Mouse (Mus musculus) kidney, adult 8-10 months (tissue): Measurements from ENCODE around the gene Samd4b.

Experiments used
- DNase-seq, 2 experiments: peaks; one replicate each; pipeline ENCODE4 v3.0.0; 2022

Samd4b gene

GRCm38 (mm10) chr7:28586663-28587411, 11.1 kb downstream of the Samd4b start:
- DNase-seq = peak in 1 of 2 experiments; percentile 39

DNA sequence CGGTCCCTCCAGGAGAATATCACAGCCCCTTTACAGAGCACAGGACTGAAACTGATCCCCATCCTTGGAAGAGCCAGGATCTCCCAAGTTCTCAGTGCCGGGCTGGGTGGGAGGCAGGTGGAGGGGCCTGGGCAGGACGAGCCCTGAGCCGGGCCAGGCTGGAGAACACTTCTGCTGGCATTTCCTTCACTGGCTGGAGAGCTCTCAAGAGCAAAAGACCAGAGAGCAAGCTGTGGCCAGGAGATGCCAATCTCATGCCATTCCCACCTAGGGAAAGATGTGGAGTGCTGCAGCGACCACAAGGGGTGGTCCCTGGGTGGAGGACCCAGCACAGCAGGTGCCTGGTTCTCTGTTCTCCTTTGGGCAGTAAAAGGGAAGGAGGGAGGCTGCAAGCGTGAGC, 12.9 kb downstream of the Samd4b start:
- no peak for DNase-seq

GRCm38 (mm10) chr7:28584468-28584867, 13.5 kb downstream of the Samd4b start:
- DNase-seq = no peak

- peak in 1 of 2 experiments; percentile 49 for DNase-seq
These were observed 14.2 kb downstream of the Samd4b start for GRCm38 (mm10) chr7:28583570-28584344.

- DNase-seq = no peak
These were observed 15.1 kb downstream of the Samd4b start for GRCm38 (mm10) chr7:28582841-28583240.

DNA sequence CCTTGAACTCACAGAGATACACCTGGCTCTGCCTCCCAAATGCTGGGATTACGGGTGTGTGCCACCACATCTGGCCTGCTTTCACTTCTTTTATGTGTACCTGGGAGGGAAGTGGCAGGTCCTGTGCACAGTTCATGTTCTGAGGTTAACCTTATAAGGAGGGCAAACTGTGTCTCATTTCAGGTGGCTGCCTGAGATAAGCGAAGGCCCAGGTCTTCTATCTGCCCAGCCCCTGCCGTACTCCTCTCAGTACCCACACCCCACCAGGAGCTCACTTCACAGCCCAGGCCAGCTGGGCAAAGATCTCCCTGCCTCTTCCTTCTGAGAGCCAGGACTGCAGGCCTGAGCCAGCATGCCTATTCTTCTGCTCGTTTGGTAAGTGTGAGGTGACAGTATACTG, 16.2 kb downstream of the Samd4b start:
- DNase-seq = no peak

GRCm38 (mm10) chr7:28579826-28580225, 18.1 kb downstream of the Samd4b start:
- no peak for DNase-seq

GRCm38 (mm10) chr7:28578543-28579053, 19.3 kb downstream of the Samd4b start:
- no peak for DNase-seq

GRCm38 (mm10) chr7:28577826-28578542, 20.0 kb downstream of the Samd4b start:
- DNase-seq = peak; percentile 71 to 87

DNA sequence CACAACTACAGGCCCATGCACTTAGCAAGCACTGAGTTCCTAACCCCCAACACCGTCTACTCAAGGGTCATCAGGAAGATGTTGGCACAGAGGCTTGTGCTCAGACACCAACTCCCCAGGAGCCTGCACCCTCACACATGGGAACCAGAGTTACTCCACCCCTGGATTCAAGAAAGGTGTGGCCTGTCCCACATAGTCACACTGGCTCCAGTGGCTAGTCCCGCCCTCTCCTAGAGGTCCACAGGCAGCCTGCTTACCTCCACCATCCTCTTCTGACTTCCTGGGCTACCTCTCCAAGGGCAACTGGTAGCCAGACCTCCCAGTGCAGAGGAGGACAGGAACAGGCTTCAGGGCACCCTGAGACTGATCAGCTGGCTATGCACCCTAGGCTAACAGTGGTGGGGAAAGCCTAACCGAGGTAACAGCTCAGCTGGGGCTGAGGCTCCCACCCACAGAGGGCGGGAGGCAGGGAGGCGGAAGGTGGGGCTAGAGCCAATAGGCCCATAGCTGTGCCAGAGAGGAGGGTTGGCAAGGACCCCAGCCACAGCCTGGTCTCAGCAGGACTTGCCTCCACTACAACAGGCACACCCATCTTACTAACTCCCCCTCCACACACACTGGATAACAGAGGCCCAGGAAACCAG, 21.6 kb downstream of the Samd4b start:
- peak; percentile 69 to 80 for DNase-seq

DNA sequence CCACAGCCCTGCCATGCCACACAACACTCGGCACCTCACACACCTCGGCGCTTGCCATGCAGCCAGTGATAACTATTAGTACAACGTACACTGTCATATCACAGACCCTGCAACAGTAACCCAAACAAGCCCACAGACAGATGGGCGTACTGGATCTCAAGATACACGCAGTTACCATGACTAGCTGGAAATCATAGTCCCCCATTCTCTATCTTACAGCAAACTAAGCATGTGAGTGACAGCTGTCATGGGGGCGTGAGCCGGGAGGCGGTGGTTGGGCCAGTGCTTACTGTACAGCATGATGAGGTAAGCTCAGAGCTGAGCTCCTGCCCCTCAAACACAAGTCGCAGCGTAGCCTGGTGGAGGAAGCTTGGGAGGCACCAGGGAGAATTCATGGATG, 22.3 kb downstream of the Samd4b start:
- no peak for DNase-seq

- no peak for DNase-seq
These were observed 24.7 kb downstream of the Samd4b start for GRCm38 (mm10) chr7:28573236-28573635.

- DNase-seq = peak; percentile 63 to 73
These were observed 25.3 kb downstream of the Samd4b start for GRCm38 (mm10) chr7:28572689-28573088.

GRCm38 (mm10) chr7:28570982-28571682, 26.8 kb downstream of the Samd4b start:
- DNase-seq = peak in 1 of 2 experiments; percentile 48

DNA sequence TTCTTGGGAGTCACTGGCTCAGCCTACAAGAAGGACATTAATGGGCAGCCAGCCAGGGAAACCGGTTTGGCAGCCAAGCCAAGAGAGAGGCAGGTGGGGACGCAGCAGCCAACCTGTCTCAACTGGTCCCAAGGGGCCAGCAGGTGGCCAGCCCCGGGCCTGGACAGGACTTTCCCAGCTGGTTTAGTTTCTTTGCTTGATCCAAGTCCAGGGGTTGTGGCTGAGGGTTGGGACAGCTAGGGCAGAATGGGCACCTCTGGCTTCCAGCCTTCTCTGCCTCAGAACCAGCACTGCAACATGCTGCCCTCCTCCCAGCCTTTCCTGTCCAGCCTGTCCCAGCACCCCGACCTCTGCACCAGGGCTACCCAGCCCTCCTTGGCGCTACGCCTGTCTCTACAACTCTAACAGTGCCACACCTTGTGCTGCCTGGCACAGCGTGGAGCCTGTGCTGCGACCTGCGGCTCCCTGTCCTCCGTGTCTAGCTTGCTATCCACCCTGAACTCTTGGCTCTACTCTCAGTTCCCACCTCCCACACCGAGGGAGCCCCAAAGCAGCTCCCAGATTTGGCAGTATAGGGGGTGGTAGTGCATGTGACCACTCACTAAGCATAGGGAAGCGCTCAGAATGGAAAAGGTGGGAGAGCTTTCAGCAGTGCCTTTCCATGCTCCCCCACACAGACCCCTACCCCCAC, 27.5 kb downstream of the Samd4b start:
- peak; percentile 95 to 97 for DNase-seq

DNA sequence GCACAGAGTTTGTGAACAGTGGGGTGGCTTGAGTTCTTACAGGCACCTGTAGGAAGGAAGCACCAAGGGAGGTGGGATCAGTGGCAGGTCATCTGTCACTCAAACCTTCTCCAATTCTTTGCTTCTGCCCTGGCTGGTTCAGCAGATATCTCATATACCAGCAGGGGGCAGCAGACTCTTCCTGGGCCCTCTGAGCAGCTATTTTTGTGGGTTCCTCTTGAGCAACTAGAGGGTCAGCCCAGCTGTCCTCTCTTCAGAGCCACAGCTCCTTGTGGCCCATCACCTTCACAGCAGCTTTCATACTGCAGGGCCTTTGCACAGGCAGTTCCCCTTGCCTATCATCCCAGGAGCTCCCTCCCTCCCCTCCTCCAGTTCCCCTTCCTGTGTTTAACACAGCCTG, 29.7 kb downstream of the Samd4b start:
- DNase-seq = peak in 1 of 2 experiments; percentile 72

GRCm38 (mm10) chr7:28567539-28567938, 30.4 kb downstream of the Samd4b start:
- DNase-seq = no peak

DNA sequence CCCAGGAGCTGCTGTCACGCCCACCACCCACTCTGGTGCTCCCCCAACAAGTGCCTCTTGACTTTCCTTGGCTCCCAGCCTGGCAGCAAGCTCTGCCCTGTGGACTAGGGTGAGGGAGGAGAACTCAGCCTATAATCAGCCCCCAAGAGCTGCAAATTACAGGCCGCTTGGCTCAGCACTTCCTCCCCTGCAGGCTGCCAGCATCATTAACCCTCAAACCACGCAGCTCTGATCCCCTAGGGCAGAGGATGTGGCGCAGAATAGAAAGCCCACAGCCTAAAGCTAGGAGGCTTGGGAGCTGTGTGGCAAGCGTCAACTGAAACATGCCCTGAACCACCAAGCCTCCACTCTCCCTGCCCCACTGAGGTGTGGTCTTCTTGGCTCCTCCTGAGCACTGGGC, 32.5 kb downstream of the Samd4b start:
- DNase-seq = no peak

DNA sequence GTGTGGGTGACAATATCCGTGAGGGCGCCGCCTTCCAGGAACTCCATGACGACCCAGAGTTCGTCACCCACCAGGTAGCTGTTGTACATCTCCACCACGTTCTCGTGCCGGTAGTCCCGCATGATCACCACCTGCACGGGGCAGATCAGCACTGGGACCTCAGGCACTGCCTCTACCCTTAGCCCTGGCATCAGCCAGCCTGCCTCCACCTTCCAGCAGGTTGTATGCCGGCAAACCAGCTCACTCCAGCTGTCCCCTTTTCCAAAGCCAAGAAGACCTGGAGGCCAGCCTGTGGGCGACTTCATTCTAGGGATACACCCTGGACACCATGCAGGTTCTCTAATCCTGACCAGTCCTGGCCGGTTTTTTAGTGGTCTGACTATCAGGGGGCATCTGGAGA, 35.0 kb downstream of the Samd4b start:
- no peak for DNase-seq

DNA sequence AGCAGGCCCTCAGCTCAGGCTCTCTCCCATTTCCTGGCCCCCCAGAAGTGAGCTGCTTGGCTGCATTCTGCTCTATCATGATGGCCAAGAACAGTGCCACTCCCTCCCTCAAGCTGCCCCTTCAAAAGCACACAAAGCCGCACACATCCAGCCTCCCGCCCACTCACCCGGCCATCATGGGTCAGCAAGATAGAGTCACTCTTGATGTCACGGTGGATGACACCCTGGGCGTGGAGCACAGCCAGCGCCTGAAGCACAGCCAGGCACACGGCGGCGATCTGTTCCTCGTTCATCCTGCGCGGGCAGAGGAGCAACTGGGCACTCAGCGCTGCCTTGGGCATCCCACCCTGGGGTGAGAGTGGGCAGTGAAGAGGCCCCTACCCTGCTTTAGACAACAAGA, 35.6 kb downstream of the Samd4b start:
- no peak for DNase-seq

DNA sequence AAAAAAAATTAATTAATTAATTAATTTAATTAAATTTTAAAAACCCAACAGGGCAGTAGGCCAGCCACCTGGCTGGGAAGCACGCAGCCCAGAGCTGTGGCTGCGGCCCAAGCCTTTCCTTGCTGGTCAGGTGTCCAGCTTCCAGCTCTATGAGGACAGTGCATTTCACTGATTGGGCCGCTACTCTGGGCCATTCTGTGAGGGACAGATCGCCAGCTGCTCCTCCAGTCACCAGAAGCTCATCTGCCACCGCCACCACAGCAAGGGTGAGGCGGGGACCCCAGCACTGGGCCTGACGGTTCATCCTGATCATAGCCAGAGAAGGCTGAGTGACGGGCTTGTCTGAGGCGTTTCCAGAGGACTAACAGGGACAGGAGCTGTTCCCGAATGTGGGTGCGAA, 36.0 kb downstream of the Samd4b start:
- no peak for DNase-seq

DNA sequence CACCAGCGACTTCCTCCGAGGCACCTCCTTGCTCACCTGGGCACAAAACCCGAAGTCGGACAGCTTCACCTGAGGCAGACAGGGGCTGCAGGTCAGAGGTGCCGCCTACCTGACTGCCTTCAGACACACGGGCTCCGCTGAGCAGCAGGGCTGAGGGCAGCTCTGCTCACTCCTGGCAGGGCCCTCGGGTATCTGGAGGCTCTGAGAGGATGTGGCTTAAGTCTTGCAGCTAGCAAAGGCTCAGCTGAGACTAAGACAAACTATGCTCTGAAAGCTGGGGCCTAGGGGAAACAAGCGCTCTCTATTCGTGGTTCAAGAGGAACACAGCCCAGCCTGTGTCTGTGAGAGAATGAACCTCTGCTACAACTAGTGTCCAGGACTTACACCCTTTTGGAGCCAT, 37.1 kb downstream of the Samd4b start:
- DNase-seq = no peak
